Mouse (Mus musculus) spleen, adult 2 months (tissue): ENCODE results near the gene Polr2j.

ENCODE experiments used
- CTCF ChIP-seq: fragments of 200-500 bp; IDR thresholded peaks from 2 replicates; pipeline ENCODE4 v1.5.1; 2011; ENCODE audit warnings: mild to moderate bottlenecking, inconsistent platforms; ENCODE audit not compliant: insufficient read depth, insufficient read length, insufficient replicate concordance; ENCODE audit errors: extremely low read depth
- POLR2A ChIP-seq: fragments of 200-500 bp; IDR thresholded peaks from 2 replicates; pipeline ENCODE4 v1.6.1; 2011; ENCODE audit warnings: low read depth, low read length, inconsistent platforms

DNA sequence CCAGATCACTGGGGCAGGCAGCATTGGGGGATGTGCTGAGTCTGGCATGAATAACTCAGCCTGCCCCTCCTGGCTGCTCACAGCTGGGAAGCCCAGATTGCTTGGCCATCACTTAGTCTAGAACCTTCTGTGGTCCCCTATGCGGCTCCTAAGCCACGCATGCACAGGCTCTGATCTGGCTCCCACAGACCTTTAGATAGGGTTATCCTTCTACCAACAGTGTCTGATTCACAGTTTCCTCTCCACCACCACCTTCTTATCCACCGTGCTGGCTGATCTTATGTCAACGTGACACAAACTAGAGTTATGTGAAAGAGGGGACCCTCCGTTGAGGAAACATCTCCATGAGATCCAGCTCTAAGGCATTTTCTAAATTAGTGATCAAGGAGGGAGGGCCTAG lies 41.4 kb upstream of the Polr2j start:
- TF ChIP-seq CTCF (no peak), POLR2A (no peak)
